Mouse (Mus musculus) cerebellum, postnatal 4 days (tissue): Measurements from ENCODE around the gene Glis3.
A peak's percentile ranks its signal among the peaks of the same experiment; 100 is the strongest.

ENCODE experiments used
- DNase-seq, 2 experiments: peaks; one replicate each; pipeline ENCODE4 v3.0.0; 2022; ENCODE audit warnings: low spot score in 2 of 2, mixed read lengths in 1 of 2

Gene Glis3

DNA sequence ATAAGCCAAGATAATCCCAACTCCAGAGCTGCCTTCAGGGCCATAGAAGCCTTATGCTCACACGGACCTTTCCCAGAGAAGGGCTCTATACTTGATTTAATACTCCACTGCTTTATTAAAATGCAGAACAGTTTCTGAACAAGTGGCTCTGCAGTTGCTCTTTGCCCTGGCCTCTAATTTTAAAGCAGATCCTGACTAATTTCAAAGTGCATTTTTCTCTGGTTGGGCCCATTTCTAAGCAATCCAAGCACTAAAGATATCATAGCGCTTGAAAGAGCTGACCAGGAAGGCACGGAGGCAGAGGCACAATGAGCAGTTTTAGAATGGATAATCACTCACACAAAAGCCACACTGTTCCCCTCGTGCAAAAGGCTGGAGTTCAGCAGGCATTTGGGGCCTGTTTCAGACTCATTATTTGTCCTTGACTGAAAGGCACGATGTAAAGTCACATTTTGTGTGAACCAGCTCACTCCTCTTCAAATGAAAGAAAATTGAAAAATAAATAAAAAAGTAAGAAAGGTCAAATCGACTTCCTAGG, 202.5 kb downstream of the Glis3 start:
- DNase-seq, result no peak

DNA sequence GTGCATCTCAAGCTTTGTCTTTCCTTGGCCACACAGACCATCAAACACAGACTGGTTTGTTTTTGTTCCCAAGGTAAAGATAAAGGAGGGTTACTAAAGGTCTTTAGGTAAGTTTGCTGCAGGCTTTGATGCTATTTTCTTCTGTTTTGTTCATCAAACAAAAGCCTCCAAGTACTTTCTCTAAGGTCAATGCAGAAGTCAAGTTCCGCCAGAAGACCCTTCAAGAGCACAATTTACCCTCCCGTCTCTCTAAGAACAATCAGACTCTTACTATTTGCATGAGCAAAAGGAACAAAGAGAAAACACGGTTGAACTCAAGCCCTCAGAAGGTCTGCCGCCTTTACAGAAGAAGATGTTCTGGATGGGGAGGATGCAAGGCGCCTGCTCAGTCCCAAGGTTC, 206.3 kb downstream of the Glis3 start:
- DNase-seq, result no peak

DNA sequence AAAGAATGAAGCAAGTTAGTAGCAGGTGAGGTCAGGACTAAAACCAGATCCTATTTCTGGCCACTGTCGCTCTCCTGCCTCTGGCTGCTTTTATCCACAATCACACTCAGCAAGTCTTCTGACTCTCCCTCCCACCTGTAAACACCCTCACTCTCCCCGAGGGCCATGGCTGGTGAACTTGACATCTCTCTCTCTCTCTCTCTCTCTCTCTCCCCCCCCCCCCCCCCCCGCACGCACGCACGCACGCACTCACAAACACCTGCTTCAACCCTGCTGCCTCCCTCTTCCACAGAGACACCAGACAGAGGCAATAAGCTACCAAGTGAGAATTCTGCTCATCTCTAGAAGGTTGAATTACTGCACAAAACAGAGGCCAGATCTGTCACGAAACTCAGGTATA, 208.7 kb downstream of the Glis3 start:
- DNase-seq, result no peak

DNA sequence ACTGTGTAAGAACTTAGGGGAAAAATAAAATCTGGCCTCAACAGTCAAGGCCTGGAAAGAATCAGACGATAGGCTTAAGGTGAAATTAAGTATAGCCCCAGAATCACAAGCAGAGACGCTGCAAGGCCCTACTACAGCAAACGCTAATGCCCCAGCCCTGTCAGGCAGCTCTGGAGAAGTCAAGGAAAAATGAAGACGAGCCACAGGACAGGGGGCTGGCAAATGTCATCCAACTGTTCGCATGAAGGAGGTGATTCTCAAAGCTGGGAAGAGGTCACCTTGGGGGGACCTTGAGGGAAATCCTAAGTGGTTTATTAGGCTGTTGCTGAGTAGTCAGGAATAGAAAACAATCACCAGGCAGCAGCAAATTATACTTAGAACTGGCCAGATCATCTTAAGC, 214.1 kb downstream of the Glis3 start:
- DNase-seq, result no peak

DNA sequence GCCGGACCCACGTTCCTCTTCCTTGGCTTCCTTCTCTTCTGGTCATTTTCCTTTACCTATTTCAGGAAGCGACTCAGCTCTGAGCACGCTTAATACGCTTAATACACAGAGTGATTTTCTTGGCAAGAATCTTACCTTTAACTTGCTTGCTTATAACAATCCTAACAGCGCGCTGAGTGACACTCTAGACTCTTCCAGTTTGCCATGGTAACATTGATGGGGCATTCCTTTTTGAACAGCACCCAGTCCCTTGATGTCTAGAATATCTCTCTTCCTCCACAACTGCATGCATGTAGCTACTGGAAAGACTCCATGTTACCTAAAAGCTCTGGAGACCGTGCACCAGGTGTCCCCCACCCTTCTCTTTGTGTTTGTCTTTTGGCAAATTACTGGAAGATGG, 225.5 kb downstream of the Glis3 start:
- DNase-seq, result no peak

DNA sequence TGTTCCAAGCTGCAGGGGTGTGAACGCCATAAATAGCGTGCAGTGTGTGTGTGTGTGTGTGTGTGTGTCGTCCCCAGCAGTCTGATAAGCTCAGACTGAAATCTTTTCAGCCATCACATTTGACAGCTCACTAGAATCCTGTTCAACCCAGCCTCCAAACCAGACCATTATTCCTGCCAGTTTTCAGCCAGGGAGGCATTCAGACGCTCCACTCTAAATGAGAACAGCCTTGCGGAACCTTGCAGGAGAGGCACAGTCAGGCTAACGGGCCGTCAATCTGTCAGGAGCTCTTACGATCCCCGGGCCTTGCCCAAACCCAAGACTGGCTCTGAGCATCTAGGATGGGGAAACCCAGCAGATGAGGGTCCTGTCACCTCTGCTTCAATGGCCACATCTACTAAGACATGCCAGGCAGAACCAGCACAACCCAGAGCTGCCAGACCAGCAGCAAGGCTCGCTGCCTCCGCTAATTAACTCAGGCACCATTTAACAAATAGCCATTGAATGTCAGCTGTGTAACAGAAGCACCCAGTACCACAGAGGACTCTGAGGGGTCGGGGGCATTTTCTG, 226.8 kb downstream of the Glis3 start:
- DNase-seq, result peak in 1 of 2 experiments; percentile 15

DNA sequence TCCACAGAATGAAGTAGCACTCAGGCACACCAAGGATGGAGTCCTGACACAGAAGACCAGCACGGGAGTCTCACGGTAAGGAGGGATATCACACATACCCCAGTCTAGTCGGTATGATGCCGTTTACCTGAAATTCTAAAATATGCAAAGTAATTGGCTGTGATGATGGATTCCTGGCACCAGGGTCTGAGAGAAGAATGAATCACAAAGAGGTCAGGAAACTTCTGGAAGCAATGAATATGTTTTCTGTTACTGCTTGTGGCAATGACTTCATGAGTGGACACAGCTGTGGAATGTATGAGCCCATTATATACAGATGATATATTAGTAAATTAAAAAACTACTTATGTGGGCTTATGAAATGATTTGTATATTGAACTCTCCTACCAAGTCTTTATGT, 231.1 kb downstream of the Glis3 start:
- DNase-seq, result no peak

DNA sequence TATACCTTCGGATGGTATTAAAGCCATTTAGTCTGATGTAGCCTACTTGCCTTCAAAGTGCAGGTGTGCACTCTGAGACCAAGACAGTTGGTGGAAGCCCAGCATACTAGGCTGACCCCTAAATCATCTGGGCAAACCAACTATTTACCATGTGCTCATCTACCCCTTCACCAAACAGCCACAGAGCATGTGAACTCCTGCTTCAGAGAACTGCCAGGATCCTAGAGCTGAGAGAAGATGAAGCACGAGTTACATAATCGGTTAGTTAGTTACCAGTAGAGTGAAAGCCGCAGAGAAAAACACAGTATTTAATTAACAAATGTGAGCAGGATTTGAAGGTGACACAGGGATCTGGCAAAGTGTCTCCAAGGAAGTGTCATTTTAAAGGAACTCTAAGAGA, 237.7 kb downstream of the Glis3 start:
- DNase-seq, result no peak

DNA sequence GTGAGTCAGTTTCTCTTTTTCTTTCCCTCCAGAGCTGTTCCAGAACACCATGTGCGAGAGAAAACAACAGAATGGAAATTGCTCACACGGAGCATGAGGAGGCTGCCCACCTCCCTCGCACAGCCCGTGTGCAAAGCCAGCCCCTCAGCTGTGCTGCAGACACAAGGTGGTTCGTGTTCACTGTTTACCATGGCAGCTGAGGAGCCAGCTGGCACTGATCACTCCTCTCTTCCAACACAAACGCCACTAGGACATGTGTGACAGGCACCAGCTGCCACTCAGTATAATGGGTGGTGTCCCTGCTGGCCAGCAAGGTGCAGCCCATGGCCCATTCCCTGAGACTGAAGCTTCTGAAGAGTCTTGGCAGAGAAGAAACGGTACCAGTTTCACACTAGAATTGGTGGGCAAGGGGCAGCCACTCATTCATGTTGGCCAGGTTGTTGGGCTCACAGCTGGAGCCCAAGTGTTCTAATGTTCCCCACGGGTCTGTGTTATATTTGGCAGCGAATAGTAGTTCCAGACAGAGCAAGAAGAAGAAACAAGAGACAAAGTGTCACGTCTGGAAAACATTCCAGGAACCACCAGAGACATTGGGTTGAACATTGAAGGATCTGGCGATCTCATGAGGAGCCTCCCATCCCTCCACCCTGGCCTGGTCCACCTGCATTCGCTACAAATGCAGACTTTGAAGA, 243.3 kb downstream of the Glis3 start:
- DNase-seq, result peak in 1 of 2 experiments; percentile 48

DNA sequence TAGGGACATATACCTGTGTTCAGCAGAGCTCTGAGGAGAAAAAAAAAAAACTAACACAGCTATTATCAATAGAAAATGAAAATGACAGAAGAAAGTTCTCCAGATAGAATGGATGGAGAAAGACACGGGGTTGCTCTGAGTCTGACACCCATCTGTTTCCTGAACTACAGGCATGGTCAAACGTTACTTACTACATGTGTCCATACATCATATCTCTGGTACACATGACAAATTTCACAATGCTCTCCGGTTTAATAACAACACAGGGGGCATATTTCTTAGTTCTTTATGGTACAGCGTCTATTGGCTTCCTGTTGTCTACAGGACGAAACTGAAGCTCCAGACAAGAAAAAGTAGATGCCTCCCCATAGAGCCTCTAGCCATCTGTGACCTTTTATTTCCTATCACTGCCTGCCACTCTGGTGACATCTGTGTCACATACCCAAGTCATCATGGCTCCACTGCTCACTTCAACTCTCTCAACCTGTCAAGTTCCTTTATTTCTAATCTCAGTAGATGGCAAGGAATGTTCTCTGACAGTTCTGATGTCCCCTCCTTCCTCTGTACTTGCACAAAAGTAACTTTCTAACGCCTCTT, 251.6 kb downstream of the Glis3 start:
- no peak for DNase-seq

DNA sequence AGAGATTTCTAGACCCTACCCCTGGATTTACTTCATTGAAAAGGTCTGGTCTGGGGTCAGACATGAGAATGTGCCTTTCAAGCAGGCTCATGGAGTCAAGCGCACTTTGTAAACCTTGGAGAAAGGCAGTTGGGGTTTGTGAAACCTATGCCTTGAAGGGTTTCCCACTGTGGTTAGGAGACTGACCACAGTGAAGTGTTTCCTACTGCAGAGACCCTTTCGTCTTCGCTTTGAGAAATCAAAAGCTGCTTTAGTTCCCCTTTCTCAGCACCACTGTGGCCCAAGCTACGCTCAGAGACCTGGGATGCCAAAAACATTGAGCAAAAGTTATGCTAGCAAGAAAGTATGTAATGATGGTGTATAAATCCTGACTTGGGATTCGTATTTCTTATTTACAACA, 255.7 kb downstream of the Glis3 start:
- DNase-seq, result no peak

DNA sequence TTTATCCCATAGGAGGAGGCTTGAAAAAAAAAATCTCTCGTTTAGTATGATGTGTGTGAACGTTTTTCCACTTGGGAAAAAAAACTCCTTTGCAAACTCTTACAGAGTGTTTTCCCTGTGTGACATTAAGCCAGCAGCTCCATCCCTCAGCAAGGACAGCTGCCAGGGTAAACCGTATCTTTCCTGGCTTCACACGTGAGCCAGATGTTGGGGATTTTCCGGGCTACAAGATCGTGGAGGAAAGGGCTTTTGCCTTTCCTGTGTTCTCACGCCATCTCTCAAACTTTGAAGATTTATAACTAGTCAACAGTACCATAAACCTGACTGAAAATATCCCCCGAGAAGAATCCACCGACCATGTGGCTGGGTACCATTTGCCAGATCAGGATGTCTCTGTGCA, 256.9 kb downstream of the Glis3 start:
- DNase-seq, result no peak

DNA sequence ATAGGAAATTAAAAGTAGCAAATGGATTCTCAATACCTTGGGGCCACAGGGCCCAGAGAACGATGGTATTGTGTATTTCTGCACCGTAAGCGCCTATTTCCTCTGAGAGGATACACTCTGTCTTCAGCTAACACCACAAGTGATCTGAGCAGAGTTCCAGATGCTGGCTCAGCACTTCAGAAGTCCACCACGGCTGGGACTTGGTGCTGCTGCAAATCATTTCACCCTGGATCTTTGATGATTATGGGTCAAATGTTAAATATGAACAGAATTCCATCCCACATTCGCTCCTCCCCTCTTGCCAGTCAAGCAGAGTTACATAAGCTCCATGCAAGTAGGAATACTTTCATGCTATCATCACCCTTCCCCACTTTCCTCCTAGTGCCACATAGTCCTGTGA, 263.8 kb downstream of the Glis3 start:
- DNase-seq, result no peak

DNA sequence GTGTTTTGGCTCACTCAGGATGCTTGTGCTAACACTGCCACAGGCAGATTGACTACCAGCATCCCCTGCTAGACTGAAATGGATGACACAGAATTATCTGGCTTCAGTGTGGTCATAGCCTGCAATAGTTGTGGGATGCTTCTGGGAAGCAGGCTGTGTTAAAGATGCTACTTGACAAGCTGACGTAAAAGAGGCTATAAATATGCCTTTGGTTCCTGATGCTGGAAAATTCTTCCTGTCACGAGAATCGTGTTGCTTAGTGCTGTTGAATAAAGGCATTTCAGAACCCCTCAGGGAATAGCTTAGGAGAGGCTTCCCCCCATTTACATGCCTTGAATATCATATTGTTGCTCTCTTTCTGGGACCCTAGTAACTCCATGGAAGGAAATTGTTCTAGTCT, 271.1 kb downstream of the Glis3 start:
- no peak for DNase-seq

DNA sequence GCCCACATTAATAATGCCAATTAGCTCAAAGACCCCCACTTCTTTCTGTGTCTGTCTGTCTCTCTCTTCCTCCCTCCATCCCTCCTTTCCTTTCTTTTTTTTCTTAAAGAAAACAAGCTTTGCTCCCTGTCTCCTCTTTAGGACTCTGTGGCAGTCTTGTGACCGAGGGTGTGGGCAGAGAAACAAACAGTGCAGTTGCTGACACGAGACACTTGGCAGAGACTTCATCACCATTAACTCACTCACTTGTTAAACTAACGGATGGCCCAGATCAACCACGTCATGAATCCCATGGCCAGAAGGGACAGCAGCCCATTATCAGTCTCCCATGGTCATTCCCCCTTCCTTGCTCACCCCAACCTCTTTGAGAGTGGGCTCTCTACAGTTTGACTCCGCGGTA, 276.9 kb downstream of the Glis3 start:
- no peak for DNase-seq

DNA sequence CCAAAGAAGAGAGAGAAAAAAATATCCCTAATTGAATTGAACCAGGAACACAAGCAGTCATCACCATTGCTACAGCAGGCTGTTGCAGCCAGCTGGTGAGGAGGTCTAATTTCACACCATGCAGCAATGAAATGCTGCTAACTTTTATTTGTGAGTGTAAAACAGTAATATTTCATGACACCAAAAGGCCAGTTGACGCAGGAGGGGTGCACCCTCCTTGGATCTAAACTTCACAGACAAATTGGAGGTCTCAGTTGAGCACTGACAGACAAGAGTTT, 284.4 kb downstream of the Glis3 start:
- DNase-seq, result no peak

DNA sequence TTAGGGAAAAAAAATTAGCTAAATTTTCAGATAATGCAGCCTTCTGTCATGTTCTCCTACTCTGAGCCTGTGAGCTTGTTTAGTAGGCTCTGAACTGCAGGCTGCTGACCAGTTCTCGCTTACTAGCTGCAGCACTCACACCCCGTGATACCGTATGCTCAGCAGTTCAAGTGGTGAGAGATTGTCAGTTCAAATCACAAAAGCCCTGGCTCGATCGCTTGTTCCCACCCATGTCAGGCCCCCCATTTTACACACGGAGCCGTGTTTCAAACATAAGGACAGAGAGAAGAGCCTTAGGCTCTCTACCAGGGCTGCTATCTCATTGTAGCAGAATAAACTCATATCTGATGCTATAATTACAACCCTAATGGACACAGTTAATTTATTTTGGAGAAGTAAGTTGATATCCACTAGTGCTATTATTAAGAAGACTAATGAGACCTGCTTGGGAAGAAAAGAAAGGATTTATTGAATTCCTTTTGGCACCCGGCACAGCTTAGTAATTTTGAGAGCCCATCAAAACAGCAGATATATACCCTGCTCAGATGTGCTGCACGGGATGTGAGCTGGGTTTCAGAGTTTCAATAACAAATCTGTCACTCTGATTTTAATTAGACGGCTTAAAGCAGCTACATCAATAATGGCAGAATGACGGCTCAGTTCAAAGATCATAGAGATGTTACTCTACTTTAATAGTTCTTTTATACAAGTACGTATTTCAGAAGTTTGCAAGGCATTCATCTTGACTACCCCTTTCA, 284.9 kb downstream of the Glis3 start:
- DNase-seq, result no peak

DNA sequence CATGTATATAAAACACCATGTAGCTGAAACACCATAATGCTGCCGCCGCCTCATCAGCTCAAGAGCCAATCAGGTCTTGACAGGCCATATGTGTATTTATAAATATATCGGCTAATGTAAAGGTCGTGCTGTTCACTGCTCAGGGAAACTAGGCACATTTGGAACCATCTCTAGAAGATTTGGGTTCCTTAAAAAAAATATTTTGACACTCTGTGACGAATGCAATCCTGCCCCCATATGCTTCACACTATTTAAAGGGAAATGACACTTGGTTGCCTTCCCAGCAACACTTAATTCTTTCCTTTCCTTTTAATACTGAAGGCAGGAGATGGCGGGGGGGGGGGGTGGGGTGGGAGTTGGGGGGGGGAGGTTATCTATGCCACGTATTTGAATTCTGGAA, 286.1 kb downstream of the Glis3 start:
- DNase-seq, result no peak

DNA sequence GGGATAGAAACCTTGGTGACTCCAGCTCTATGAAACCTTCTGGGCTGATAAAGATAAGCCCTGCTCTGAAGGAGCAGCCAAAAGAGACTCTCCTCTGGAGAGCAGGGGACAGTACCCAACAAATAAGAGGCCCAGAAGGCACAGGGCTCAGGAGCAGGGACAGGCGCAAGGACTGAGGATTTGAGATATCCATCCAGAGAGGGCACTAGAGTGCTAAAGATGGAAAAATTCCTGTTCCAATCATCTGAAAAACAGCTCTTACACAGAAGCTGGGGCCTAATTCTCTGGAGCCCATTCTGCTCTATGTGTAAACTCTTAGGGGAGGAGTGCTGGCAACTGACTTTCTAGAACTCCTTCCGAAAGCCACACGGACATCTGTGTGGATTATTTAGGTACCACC, 287.0 kb downstream of the Glis3 start:
- no peak for DNase-seq

DNA sequence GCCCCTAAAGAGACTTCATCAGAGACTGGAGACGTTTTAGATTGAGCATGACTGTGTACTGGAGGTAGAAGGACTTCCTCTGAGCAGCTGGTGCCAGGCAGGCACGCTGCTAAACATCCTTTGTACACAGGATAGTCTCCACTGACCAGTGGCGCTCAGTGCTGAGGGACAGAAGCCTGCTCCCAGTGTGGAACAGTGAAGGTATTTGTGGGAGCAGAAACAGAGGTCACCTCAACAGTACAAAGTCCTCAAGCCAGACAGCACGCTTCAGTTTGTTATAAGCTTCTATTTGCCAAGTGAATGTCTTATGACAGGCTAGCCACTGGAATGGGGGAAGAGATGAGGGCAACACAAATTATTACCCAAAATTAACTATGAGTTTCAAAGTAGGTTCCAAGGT, 289.0 kb downstream of the Glis3 start:
- no peak for DNase-seq

DNA sequence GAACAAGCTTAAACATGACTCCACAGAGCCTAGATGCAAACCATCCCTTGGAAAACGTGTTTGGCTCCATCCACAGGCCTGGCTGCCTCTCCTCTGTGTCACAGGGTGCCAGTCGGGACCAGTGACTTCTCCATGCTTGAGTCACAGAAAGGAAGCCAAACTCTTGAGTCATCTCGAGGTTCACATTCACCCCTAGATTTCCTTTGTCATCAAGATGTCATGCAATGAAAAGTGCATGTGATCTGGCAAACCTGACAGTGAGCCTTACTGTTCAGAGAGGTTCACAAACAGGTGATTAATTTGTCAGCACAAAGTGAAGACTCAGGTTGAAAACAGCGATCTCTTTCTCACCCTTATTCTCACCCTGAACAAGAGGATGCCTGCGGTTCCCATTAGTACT, 290.7 kb downstream of the Glis3 start:
- no peak for DNase-seq

DNA sequence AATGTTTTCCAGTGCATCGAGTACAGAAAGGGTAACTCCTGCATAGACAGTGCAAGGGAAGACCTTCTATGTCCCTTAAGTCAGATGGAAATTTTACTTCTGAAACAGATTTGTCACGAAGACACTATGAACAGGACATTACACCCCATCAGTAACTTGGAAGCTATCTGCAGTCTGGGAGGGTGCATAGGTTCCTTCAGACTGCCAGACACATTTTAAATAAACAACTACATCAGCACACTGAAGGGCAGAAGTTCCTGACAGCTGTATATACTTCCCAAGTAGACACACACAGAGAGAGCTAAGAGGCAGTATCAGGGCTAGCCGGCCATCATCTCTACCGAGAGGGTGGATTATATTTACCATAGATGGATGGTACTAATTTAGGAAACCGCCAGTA, 296.5 kb downstream of the Glis3 start:
- DNase-seq, result no peak
